Mouse (Mus musculus) cerebellum, adult 8-10 months (tissue): ENCODE results near the gene Mslnl.
A peak's percentile ranks its signal among the peaks of the same experiment; 100 is the strongest.
"Not testable (repeated sequence)": the region's sequence is repeated elsewhere in the genome, so short reads cannot be mapped to it uniquely, and the experiment has no call there.

Source experiments
- DNase-seq: peaks from one replicate; pipeline ENCODE4 v3.0.0; 2022

The Mslnl gene

GRCm38 (mm10) chr17:25735745-25736144 is at the start of gene Mslnl:
TSS of gene Mslnl (plus strand) at chr17:25736042.
- DNase-seq: no peak

- DNase-seq: no peak
Measured at GRCm38 (mm10) chr17:25686323-25686722, 49.5 kb upstream of the Mslnl start.

- DNase-seq: no peak
Measured at GRCm38 (mm10) chr17:25688922-25689321, 46.9 kb upstream of the Mslnl start.

- no peak for DNase-seq
Measured at GRCm38 (mm10) chr17:25696263-25696662, 39.6 kb upstream of the Mslnl start.

- DNase-seq: peak; percentile 73
Measured at GRCm38 (mm10) chr17:25698446-25698845, 37.4 kb upstream of the Mslnl start.

- DNase-seq: no peak
Measured at GRCm38 (mm10) chr17:25700863-25701496, 34.9 kb upstream of the Mslnl start.

GRCm38 (mm10) chr17:25709994-25710393 is 25.8 kb upstream of the Mslnl start:
- no peak for DNase-seq

GRCm38 (mm10) chr17:25711136-25711535 is 24.7 kb upstream of the Mslnl start:
- DNase-seq: no peak

GRCm38 (mm10) chr17:25715627-25716026 is 20.2 kb upstream of the Mslnl start:
- no peak for DNase-seq

GRCm38 (mm10) chr17:25716130-25716529 is 19.7 kb upstream of the Mslnl start:
- no peak for DNase-seq

GRCm38 (mm10) chr17:25716711-25717637 is 18.9 kb upstream of the Mslnl start, which contains the start of gene Gng13:
TSS of gene Gng13 (plus strand) at chr17:25717171.
- DNase-seq: no peak

GRCm38 (mm10) chr17:25717691-25718090 is 18.2 kb upstream of the Mslnl start:
- no peak for DNase-seq

- no peak for DNase-seq
Measured at GRCm38 (mm10) chr17:25721476-25721875, 14.4 kb upstream of the Mslnl start.

GRCm38 (mm10) chr17:25723470-25723869 is 12.4 kb upstream of the Mslnl start:
- no peak for DNase-seq

- no peak for DNase-seq
Measured at GRCm38 (mm10) chr17:25723919-25724318, 11.9 kb upstream of the Mslnl start.

- no peak for DNase-seq
Measured at GRCm38 (mm10) chr17:25725264-25725663, 10.6 kb upstream of the Mslnl start.

- DNase-seq: peak; percentile 99
Measured at GRCm38 (mm10) chr17:25727265-25728008, 8.4 kb upstream of the Mslnl start, which contains the start of the genes Chtf18 and Rpusd1. TSS of gene Chtf18 (minus strand) at chr17:25727419. TSS of gene Rpusd1 (plus strand) at chr17:25727670.

GRCm38 (mm10) chr17:25728009-25728270 is 7.9 kb upstream of the Mslnl start:
- no peak for DNase-seq

- DNase-seq: peak; percentile 83
Measured at GRCm38 (mm10) chr17:25732082-25732481, 3.8 kb upstream of the Mslnl start.

GRCm38 (mm10) chr17:25735246-25735645 is 596 bp upstream of the Mslnl start:
- no peak for DNase-seq

- no peak for DNase-seq
Measured at GRCm38 (mm10) chr17:25738861-25739260, 3.0 kb downstream of the Mslnl start.

GRCm38 (mm10) chr17:25741471-25741870 is 5.6 kb downstream of the Mslnl start:
- not testable (repeated sequence) for DNase-seq

GRCm38 (mm10) chr17:25743831-25744230 is 8.0 kb downstream of the Mslnl start:
- DNase-seq: no peak
